Mouse (Mus musculus) spleen, postnatal 0 days (tissue): ENCODE measurements around the gene Arfgap2. TPM values are rescaled to one million over a fixed set of nuclear protein-coding genes. Genes with fewer than 3 reads are reported as not detected.

ENCODE experiments used
- polyA plus RNA-seq: library from polyadenylated mRNA; unstranded; fragments of >200 nt; fragmentation: Nextera tagmentation; extraction: Ambion mirVana; gene quantifications from 2 replicates; pipeline ENCODE4 v1.2.1, GENCODE M21; 2015

The Arfgap2 gene
- polyA plus RNA-seq, result 44.9 and 45.2 TPM in 2 replicates

DNA sequence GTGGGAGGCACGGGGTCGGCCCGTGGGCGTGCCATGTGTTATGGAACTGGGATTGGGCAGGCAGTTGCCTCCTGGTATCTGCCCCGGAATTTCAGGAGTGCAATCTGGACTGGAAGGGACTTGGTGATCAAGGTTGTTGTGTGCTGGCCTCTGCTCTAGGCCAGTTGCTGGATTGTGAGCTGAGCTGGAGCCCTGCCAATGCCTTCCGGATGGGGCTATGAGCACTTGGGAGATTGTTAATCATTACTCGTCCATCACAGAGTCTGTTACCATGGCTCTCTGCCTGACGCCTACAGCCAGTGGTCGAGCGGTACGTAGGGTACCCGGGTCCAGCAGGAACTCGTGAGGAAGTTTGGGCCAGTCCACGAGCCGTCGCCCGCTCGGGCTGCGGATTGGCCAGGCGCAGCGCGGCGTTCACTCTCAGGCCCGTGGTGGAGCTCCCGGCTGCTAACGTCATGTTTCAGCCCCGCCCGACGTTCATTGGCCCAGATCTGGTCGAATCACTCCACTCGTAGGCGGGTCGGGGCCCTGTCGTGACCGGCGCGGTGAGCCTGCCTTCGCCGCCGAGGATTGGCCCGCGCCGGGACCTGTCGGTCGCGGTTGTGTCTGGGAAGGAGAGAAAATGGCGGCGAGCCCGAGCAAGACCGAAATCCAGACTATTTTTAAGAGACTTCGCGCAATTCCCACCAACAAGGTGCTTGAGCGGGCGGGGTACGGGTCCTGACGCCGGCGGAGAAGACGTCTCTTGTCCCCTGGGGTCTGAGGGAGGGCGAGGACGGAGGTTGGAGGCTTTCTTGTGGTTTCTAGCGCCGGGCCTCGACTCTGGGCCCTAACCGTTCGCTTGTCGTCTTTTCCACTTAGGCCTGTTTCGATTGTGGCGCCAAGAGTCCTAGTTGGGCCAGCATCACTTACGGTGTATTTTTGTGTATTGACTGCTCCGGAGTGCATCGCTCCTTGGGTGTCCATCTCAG, at the start of gene Arfgap2:
Gene Arfgap2 (plus strand): TSS at position 264 of the 971 bp plus-strand sequence.

DNA sequence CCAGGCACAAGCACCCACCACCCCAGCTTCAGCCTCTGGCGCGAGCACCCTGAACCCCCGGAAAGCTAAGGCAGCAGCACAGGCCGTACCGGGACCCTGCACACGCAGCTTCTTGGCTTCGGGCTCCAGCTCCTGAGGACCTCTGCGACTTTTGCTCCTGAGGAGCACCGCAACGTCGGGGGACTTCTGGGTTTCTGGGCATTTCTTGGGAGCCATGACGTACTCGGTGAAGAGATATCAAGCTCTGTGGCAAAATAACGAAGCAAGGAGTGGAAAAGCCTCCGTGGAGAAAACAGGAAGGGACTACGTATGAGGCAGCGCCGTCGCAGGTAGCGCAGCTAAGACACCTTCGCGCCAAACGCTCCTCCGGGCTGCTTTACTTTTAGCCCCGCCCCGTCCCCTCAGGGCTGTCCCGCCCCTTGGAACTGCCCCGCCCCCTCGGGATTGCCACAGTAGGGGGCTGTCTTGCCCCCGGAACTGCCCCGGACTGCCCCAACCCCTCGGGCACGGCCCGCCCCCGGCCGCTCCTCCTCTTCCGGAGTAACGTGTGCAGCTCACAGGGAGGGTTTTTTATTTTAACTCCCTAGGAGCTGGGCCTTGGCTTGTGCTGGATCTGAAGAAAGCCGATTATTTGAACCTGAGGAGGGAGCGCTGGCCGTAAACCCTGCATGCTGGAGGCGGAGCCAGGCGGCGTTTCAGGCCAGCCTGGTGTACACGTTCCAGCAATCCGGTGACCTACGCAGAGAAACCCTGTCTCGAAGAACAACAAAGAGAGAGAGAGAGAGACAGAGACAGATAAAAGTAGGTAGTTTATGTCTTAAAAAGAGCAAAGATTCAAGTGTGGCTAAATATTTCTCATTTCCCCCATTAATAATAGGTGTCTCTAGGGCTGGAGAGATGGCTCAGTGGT, 27.9 kb upstream of the Arfgap2 start, which contains the start of gene Ddb2:
Gene Ddb2 (minus strand): TSS at position 382 of the 910 bp plus-strand sequence.

DNA sequence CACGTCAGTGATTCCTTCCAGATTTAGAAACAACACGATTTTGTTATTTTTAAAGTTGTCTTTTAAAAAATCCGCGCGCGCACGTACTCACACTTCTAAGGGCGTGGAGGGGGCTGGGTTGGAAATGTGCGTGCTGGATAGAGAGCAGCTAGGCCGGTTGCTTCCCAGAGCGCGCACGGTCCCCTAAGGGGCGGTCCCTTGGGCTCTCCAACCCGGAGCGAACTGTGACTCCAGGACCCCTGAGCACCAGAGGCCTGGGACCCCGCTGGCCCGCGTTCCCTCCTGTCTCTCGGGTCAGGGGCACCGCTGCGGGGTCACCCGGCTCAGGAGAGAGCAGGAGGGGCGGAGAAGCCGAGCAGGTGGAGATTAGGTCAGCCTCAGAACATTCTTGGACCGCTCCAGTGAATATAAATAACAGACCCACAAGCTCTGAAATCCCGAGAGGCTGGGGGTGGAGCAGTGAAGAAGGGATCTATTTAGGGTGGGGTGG, 9.1 kb upstream of the Arfgap2 start, which contains the start of gene Pacsin3:
Gene Pacsin3 (plus strand): TSS at position 294 of the 490 bp plus-strand sequence.

Other genes with a start within 250 kb of the Arfgap2 start
- 1.6 and 2.7 TPM in 2 replicates for gene Rapsn, start 229.4 kb upstream of the Arfgap2 start, polyA plus RNA-seq
- gene Psmc3, start 211.0 kb upstream of the Arfgap2 start, polyA plus RNA-seq, result 160 and 174 TPM in 2 replicates
- 13.6 and 16.0 TPM in 2 replicates for gene Slc39a13, start 194.6 kb upstream of the Arfgap2 start, polyA plus RNA-seq
- 48.0 and 65.8 TPM in 2 replicates for gene Spi1, start 182.6 kb upstream of the Arfgap2 start, polyA plus RNA-seq
- gene Mybpc3, start 146.8 kb upstream of the Arfgap2 start, polyA plus RNA-seq, result 0.08 and 0.12 TPM in 2 replicates
- gene Madd, start 81.1 kb upstream of the Arfgap2 start, polyA plus RNA-seq, result 10.1 and 10.8 TPM in 2 replicates
- gene Nr1h3, start 62.1 kb upstream of the Arfgap2 start, polyA plus RNA-seq, result 4.3 and 5.1 TPM in 2 replicates
- gene Acp2, start 62.1 kb upstream of the Arfgap2 start, polyA plus RNA-seq, result 9.5 and 12.2 TPM in 2 replicates
- 6.8 and 9.1 TPM in 2 replicates for gene Ddb2, start 28.0 kb upstream of the Arfgap2 start, polyA plus RNA-seq
- gene Pacsin3, start 9.0 kb upstream of the Arfgap2 start, polyA plus RNA-seq, result 4.3 and 5.9 TPM in 2 replicates
- gene 1110051M20Rik, start 179.7 kb downstream of the Arfgap2 start, polyA plus RNA-seq, result 9.1 and 13.6 TPM in 2 replicates
- gene Lrp4, start 192.5 kb downstream of the Arfgap2 start, polyA plus RNA-seq, result 1.6 and 2.1 TPM in 2 replicates